Mouse (Mus musculus): Measurements from ENCODE around the gene Eml6. TPM values are rescaled to one million over a fixed set of nuclear protein-coding genes. Genes with fewer than 3 reads are reported as not detected.
"Not testable (repeated sequence)": the region's sequence is repeated elsewhere in the genome, so short reads cannot be mapped to it uniquely, and the experiment has no call there.

Eml6 gene
- polyA plus RNA-seq, 1 experiment from 2014 or later: 3.0 TPM

- no peaks in the 10 kb centered on the region for H3K9me3 ChIP-seq
- no peak for ATAC-seq (ENCODE audit: low FRiP score, low read depth)
These were observed 267.2 kb downstream of the Eml6 start for GRCm38 (mm10) chr11:29758617-29759016.

GRCm38 (mm10) chr11:29756007-29756406 lies 269.8 kb downstream of the Eml6 start:
- WGBS: 94% methylated on average over 5 of the region's 5 CpGs
- H3K4me2 ChIP-seq (replicated peaks); H3K9ac ChIP-seq (replicated peaks); H3K27me3 ChIP-seq; H3K4me3 ChIP-seq; H3K4me1 ChIP-seq; H3K36me3 ChIP-seq; ATAC-seq (ENCODE audit: low FRiP score, low read depth); H3K9me3 ChIP-seq; H3K27ac ChIP-seq (replicated peaks): not testable (repeated sequence)

More at GRCm38 (mm10) chr11:29758617-29759016, 267.2 kb downstream of the Eml6 start:
- no peak overlapping the region for H3K9ac ChIP-seq (replicated peaks)
- H3K36me3 ChIP-seq: no peaks in the 10 kb centered on the region
- no peaks in the 10 kb centered on the region for H3K27me3 ChIP-seq
- H3K4me1 ChIP-seq: no peaks in the 10 kb centered on the region
- H3K27ac ChIP-seq (replicated peaks): no peak overlapping the region
- H3K4me3 ChIP-seq: no peak overlapping the region
- no peak overlapping the region for H3K4me2 ChIP-seq (replicated peaks)
- WGBS: 89% methylated on average over 5 of the region's 5 CpGs

- Histone ChIP-seq H3K4me2 (replicated peaks) (no peak overlapping the region), H3K27me3 (no peaks in the 10 kb centered on the region), H3K4me3 (no peak overlapping the region), H3K27ac (replicated peaks) (no peak overlapping the region), H3K9ac (replicated peaks) (no peak overlapping the region), H3K9me3 (no peaks in the 10 kb centered on the region), H3K4me1 (no peaks in the 10 kb centered on the region), H3K36me3 (peaks cover 9% of the 10 kb centered on the region)
- ATAC-seq (ENCODE audit: low FRiP score, low read depth): no peak
- 90% methylated on average over 14 of the region's 14 CpGs for WGBS
These were observed 273.9 kb downstream of the Eml6 start for GRCm38 (mm10) chr11:29751648-29752611.

GRCm38 (mm10) chr11:29751013-29751412 lies 274.8 kb downstream of the Eml6 start:
- H3K4me3 ChIP-seq: no peak overlapping the region
- 95% methylated on average over 2 of the region's 2 CpGs for WGBS
- H3K9ac ChIP-seq (replicated peaks): no peak overlapping the region
- H3K27ac ChIP-seq (replicated peaks): no peak overlapping the region
- no peaks in the 10 kb centered on the region for H3K9me3 ChIP-seq
- H3K4me2 ChIP-seq (replicated peaks): no peak overlapping the region
- no peak for ATAC-seq (ENCODE audit: low FRiP score, low read depth)
- peaks cover 18% of the 10 kb centered on the region for H3K36me3 ChIP-seq
- no peaks in the 10 kb centered on the region for H3K27me3 ChIP-seq
- H3K4me1 ChIP-seq: no peaks in the 10 kb centered on the region

GRCm38 (mm10) chr11:29749468-29749829 lies 276.4 kb downstream of the Eml6 start:
- no peak for ATAC-seq (ENCODE audit: low FRiP score, low read depth)
- no peak overlapping the region for H3K4me3 ChIP-seq
- H3K27ac ChIP-seq (replicated peaks): no peak overlapping the region
- peaks cover 20% of the 10 kb centered on the region for H3K36me3 ChIP-seq
- no peak overlapping the region for H3K9ac ChIP-seq (replicated peaks)
- H3K27me3 ChIP-seq: no peaks in the 10 kb centered on the region
- no peak overlapping the region for H3K4me2 ChIP-seq (replicated peaks)
- WGBS: 100% methylated on average over 1 of the region's 1 CpGs
- no peaks in the 10 kb centered on the region for H3K4me1 ChIP-seq
- H3K9me3 ChIP-seq: no peaks in the 10 kb centered on the region

GRCm38 (mm10) chr11:29748750-29749467 lies 276.9 kb downstream of the Eml6 start:
- ATAC-seq (ENCODE audit: low FRiP score, low read depth): no peak
- H3K36me3 ChIP-seq: peaks cover 20% of the 10 kb centered on the region
- no peak overlapping the region for H3K27ac ChIP-seq (replicated peaks)
- no peaks in the 10 kb centered on the region for H3K27me3 ChIP-seq
- no peak overlapping the region for H3K4me2 ChIP-seq (replicated peaks)
- H3K4me1 ChIP-seq: no peaks in the 10 kb centered on the region
- 84% methylated on average over 8 of the region's 8 CpGs for WGBS
- H3K4me3 ChIP-seq: no peak overlapping the region
- no peak overlapping the region for H3K9ac ChIP-seq (replicated peaks)
- H3K9me3 ChIP-seq: no peaks in the 10 kb centered on the region

GRCm38 (mm10) chr11:29747881-29748280 lies 278.0 kb downstream of the Eml6 start:
- no peak overlapping the region for H3K4me2 ChIP-seq (replicated peaks)
- no peak for ATAC-seq (ENCODE audit: low FRiP score, low read depth)

GRCm38 (mm10) chr11:29747365-29747764 lies 278.5 kb downstream of the Eml6 start:
- no peak for ATAC-seq (ENCODE audit: low FRiP score, low read depth)
- Histone ChIP-seq H3K4me1 (no peaks in the 10 kb centered on the region), H3K9me3 (no peaks in the 10 kb centered on the region), H3K4me2 (replicated peaks) (no peak overlapping the region), H3K36me3 (peaks cover 32% of the 10 kb centered on the region), H3K4me3 (no peak overlapping the region), H3K27ac (replicated peaks) (no peak overlapping the region), H3K27me3 (no peaks in the 10 kb centered on the region), H3K9ac (replicated peaks) (no peak overlapping the region)
- WGBS: 94% methylated on average over 3 of the region's 3 CpGs

More at GRCm38 (mm10) chr11:29747881-29748280, 278.0 kb downstream of the Eml6 start:
- H3K9ac ChIP-seq (replicated peaks): no peak overlapping the region
- no peaks in the 10 kb centered on the region for H3K4me1 ChIP-seq
- no peak overlapping the region for H3K4me3 ChIP-seq
- no peaks in the 10 kb centered on the region for H3K9me3 ChIP-seq
- H3K27ac ChIP-seq (replicated peaks): no peak overlapping the region
- WGBS: 72% methylated on average over 1 of the region's 1 CpGs
- H3K36me3 ChIP-seq: peaks cover 28% of the 10 kb centered on the region
- no peaks in the 10 kb centered on the region for H3K27me3 ChIP-seq

GRCm38 (mm10) chr11:29746203-29746602 lies 279.6 kb downstream of the Eml6 start:
- Histone ChIP-seq H3K27me3 (no peaks in the 10 kb centered on the region), H3K9me3 (no peaks in the 10 kb centered on the region), H3K9ac (replicated peaks) (no peak overlapping the region), H3K36me3 (peaks cover 41% of the 10 kb centered on the region), H3K4me2 (replicated peaks) (no peak overlapping the region), H3K4me1 (no peaks in the 10 kb centered on the region), H3K27ac (replicated peaks) (no peak overlapping the region), H3K4me3 (no peak overlapping the region)
- 92% methylated on average over 9 of the region's 9 CpGs for WGBS
- no peak; the same call in 1 of the 2 replicates for ATAC-seq (ENCODE audit: low FRiP score, low read depth)

GRCm38 (mm10) chr11:29745513-29745912 lies 280.3 kb downstream of the Eml6 start:
- H3K27ac ChIP-seq (replicated peaks): no peak overlapping the region
- no peak for ATAC-seq (ENCODE audit: low FRiP score, low read depth)
- no peak overlapping the region for H3K4me3 ChIP-seq
- no peaks in the 10 kb centered on the region for H3K9me3 ChIP-seq
- no peaks in the 10 kb centered on the region for H3K27me3 ChIP-seq
- 85% methylated on average over 2 of the region's 2 CpGs for WGBS
- peaks cover 45% of the 10 kb centered on the region for H3K36me3 ChIP-seq
- no peak overlapping the region for H3K9ac ChIP-seq (replicated peaks)
- no peak overlapping the region for H3K4me2 ChIP-seq (replicated peaks)
- H3K4me1 ChIP-seq: no peaks in the 10 kb centered on the region

- WGBS: 92% methylated on average over 5 of the region's 5 CpGs
- Histone ChIP-seq H3K9ac (replicated peaks) (no peak overlapping the region), H3K27me3 (no peaks in the 10 kb centered on the region), H3K4me3 (no peak overlapping the region), H3K9me3 (no peaks in the 10 kb centered on the region), H3K27ac (replicated peaks) (no peak overlapping the region), H3K4me2 (replicated peaks) (no peak overlapping the region), H3K4me1 (no peaks in the 10 kb centered on the region), H3K36me3 (peaks cover 46% of the 10 kb centered on the region)
- ATAC-seq (ENCODE audit: low FRiP score, low read depth): no peak
These were observed 280.9 kb downstream of the Eml6 start for GRCm38 (mm10) chr11:29744760-29745430.

- Histone ChIP-seq H3K4me1 (no peaks in the 10 kb centered on the region), H3K9me3 (no peaks in the 10 kb centered on the region), H3K9ac (replicated peaks) (no peak overlapping the region), H3K4me2 (replicated peaks) (no peak overlapping the region), H3K27ac (replicated peaks) (no peak overlapping the region), H3K27me3 (no peaks in the 10 kb centered on the region), H3K36me3 (peaks cover 48% of the 10 kb centered on the region), H3K4me3 (no peak overlapping the region)
- ATAC-seq (ENCODE audit: low FRiP score, low read depth): no peak
- WGBS: 95% methylated on average over 2 of the region's 2 CpGs
These were observed 286.1 kb downstream of the Eml6 start for GRCm38 (mm10) chr11:29739752-29740151.
